Mouse (Mus musculus) liver, adult 2 months (tissue): ENCODE measurements around the gene Ralgapa2.

ENCODE experiments used
- CTCF ChIP-seq: fragments of 200-500 bp; IDR thresholded peaks from 2 replicates; pipeline ENCODE4 v1.5.1; 2011; ENCODE audit warnings: low read depth, low read length, control low read depth
- POLR2A ChIP-seq: fragments of 200-500 bp; IDR thresholded peaks from 2 replicates; pipeline ENCODE4 v1.6.1; 2011; ENCODE audit warnings: low read length, control low read depth; ENCODE audit not compliant: insufficient read depth; ENCODE audit errors: extremely low read depth

- TF ChIP-seq POLR2A (no peak), CTCF (no peak)
Observed at GRCm38 (mm10) chr2:146262215-146262614, 249.9 kb downstream of the Ralgapa2 start.
